28 mouse cellular contexts compared by ENCODE assay signal in the genomic region with DNA sequence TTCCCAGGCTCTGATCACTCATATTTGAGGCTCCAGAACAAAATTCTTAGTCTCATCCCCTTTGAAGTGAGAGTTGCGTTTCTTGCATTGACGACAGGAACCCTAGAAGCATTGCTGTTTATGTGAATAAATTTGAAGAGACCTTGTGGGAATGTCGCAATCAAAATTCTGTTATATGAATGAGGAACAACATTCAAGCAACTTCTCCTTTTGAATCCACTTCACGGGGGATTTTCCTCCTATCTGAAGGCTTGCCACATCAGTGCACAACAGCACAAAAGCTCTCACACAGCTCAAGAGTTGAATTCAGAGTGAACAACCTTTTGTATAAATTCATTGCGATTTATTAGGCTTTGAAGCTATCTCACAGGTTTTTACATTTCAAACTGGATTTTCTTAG.
DNase-seq lines count a peak whose midpoint lies in the region; ATAC-seq lines count a peak whose summit lies in the region.
"Had no signal": no experiment of that assay in that cellular context is flagged by ENCODE, and none has a peak within 500 bp of the region (broad histone marks: within the 10 kb centered on the region; RNA-seq: fewer than 3 reads in every experiment).

No protein-coding gene starts in this region.

- H3K27ac ChIP-seq in hindbrain, embryonic 11.5 days (ENCODE audit: low read depth, low read length): no peak overlapping the region
- H3K27ac ChIP-seq: gastrocnemius, adult 2 months; heart, embryonic 15.5 days; hindbrain, embryonic 10.5 days; hindbrain, embryonic 14.5 days; hindbrain, postnatal 0 days had no signal

- no peaks in the 10 kb centered on the region for H3K36me3 ChIP-seq in hindbrain, embryonic 11.5 days (ENCODE audit: control insufficient read depth, insufficient read depth, low read length)
- H3K36me3 ChIP-seq: heart, embryonic 12.5 days; heart, embryonic 15.5 days; hindbrain, embryonic 10.5 days had no signal

- no peak overlapping the region for H3K4me2 ChIP-seq in hindbrain, embryonic 11.5 days (replicated peaks; ENCODE audit: low read depth, low read length)
- H3K4me2 ChIP-seq: heart, embryonic 12.5 days; heart, embryonic 15.5 days; hindbrain, embryonic 14.5 days had no signal

- H3K4me1 ChIP-seq in hindbrain, embryonic 11.5 days (replicated peaks; ENCODE audit: control insufficient read depth, insufficient read depth, low read length): no peaks in the 10 kb centered on the region
- H3K4me1 ChIP-seq: heart, embryonic 12.5 days; heart, embryonic 15.5 days; hindbrain, embryonic 10.5 days had no signal

- H3K4me3 ChIP-seq in hindbrain, embryonic 11.5 days (ENCODE audit: low read depth, low read length): no peak overlapping the region
- H3K4me3 ChIP-seq: gastrocnemius, adult 2 months; heart, embryonic 12.5 days; heart, embryonic 15.5 days; hindbrain, embryonic 10.5 days had no signal

- no peaks in the 10 kb centered on the region for H3K9me3 ChIP-seq in hindbrain, embryonic 11.5 days (ENCODE audit: control insufficient read depth, low read length)
- H3K9me3 ChIP-seq: heart, embryonic 15.5 days; hindbrain, embryonic 10.5 days had no signal

- H3K9ac ChIP-seq in hindbrain, embryonic 11.5 days (ENCODE audit: low read depth, low read length): no peak overlapping the region
- H3K9ac ChIP-seq: forebrain, postnatal 0 days; heart, embryonic 12.5 days; heart, embryonic 15.5 days; hindbrain, embryonic 14.5 days had no signal

- peak; percentile 99 for ATAC-seq in granulocyte monocyte progenitor cell, adult 5-6 weeks (replicated peaks; ENCODE audit: poor library complexity, severe bottlenecking)
- ATAC-seq in hindbrain, embryonic 11.5 days (ENCODE audit: low FRiP score): no peak
- ATAC-seq: CD4-positive, CD25-positive, alpha-beta regulatory T cell, adult 4 months; forebrain, embryonic 14.5 days; forebrain, postnatal 0 days; hindbrain, postnatal 0 days; inflammation-experienced regulatory T-cells, adult 6 months; intestine, embryonic 16.5 days; Patski had no signal

- H3K27me3 ChIP-seq in hindbrain, embryonic 11.5 days (ENCODE audit: control insufficient read depth, insufficient read depth, low read length): no peaks in the 10 kb centered on the region
- H3K27me3 ChIP-seq: heart, embryonic 12.5 days; heart, embryonic 15.5 days; Patski had no signal

- 72% methylated on average over 5 of the region's 5 CpGs for WGBS in hindbrain, embryonic 11.5 days

- DNase-seq in 416B (ENCODE audit: low read depth): peak; percentile 58
- peak; percentile 1 for DNase-seq in MEL-GATA-1-ER (ENCODE audit: extremely low read depth, low read depth)
- DNase-seq in yolk sac, embryonic 10.5 days (ENCODE audit: low spot score): no peak
- no peak for DNase-seq in retina, postnatal 1 day
- no peak for DNase-seq in hindbrain, embryonic 11.5 days (ENCODE audit: low spot score)
- DNase-seq: adrenal gland, postnatal 10 days; adrenal gland, postnatal 36 days; cerebellum, adult 11 months; cerebellum, adult 2 months; cerebellum, postnatal 10 days; cerebellum, postnatal 36 days; forebrain, postnatal 0 days; gastrocnemius, adult 2 months; gastrocnemius, postnatal 14 days; heart, adult 18-20 months; heart, postnatal 10 days; heart, postnatal 36 days had no signal

Comparison
In these comparisons a context has a peak if more than half of its experiments do, and no peak if none do; other contexts are left out.
1. DNase-seq: peak in 416B (single experiment) and MEL-GATA-1-ER (single experiment); none in yolk sac, embryonic 10.5 days (single experiment), retina, postnatal 1 day (single experiment) and hindbrain, embryonic 11.5 days (single experiment).